Mouse (Mus musculus) brain, embryonic 14.5 days (tissue): ENCODE results near the gene Elovl6. TPM values are rescaled to one million over a fixed set of nuclear protein-coding genes. Genes with fewer than 3 reads are reported as not detected.

Experiments
- DNase-seq: peaks from one replicate; pipeline ENCODE4 v3.0.0-alpha.2; 2011; ENCODE audit warnings: low read depth
- CTCF ChIP-seq: fragments of 200-500 bp; IDR thresholded peaks from 2 replicates; pipeline ENCODE4 v1.5.1; 2012; ENCODE audit warnings: inconsistent platforms, mild to moderate bottlenecking, moderate library complexity, borderline replicate concordance; ENCODE audit not compliant: insufficient read depth, insufficient read length; ENCODE audit errors: extremely low read depth
- POLR2A ChIP-seq: fragments of 200-500 bp; IDR thresholded peaks from 2 replicates; pipeline ENCODE4 v1.6.1; 2012; ENCODE audit warnings: mild to moderate bottlenecking, inconsistent platforms, borderline replicate concordance; ENCODE audit not compliant: poor library complexity, insufficient read depth, insufficient read length, severe bottlenecking; ENCODE audit errors: extremely low read depth
- polyA plus RNA-seq: library from polyadenylated mRNA; depleted of rRNA; stranded (reverse); fragments of >200 nt; gene quantifications from 2 replicates; pipeline ENCODE4 v1.2.3, GENCODE M21; 2012

Elovl6 gene
- polyA plus RNA-seq, 1 experiment, result 32.2 TPM

- TF ChIP-seq POLR2A, result no peak
- no peak for TF ChIP-seq CTCF
- no peak for DNase-seq
Observed at GRCm38 (mm10) chr3:129651765-129652164, 119.6 kb downstream of the Elovl6 start.

- no peak for DNase-seq
- TF ChIP-seq POLR2A, result no peak
- no peak for TF ChIP-seq CTCF
Observed at GRCm38 (mm10) chr3:129652476-129652875, 120.3 kb downstream of the Elovl6 start.

- TF ChIP-seq CTCF, result no peak
- TF ChIP-seq POLR2A, result no peak
- no peak for DNase-seq
Observed at GRCm38 (mm10) chr3:129656540-129656939, 124.4 kb downstream of the Elovl6 start.

GRCm38 (mm10) chr3:129657222-129657621, 125.1 kb downstream of the Elovl6 start:
- no peak for TF ChIP-seq POLR2A
- TF ChIP-seq CTCF, result no peak
- DNase-seq, result no peak

- TF ChIP-seq CTCF, result no peak
- TF ChIP-seq POLR2A, result no peak
- DNase-seq, result no peak
Observed at GRCm38 (mm10) chr3:129657775-129658174, 125.6 kb downstream of the Elovl6 start.

GRCm38 (mm10) chr3:129658776-129659175, 126.6 kb downstream of the Elovl6 start:
- TF ChIP-seq POLR2A, result no peak
- no peak for TF ChIP-seq CTCF
- DNase-seq, result no peak

GRCm38 (mm10) chr3:129663906-129664305, 131.8 kb downstream of the Elovl6 start:
- TF ChIP-seq POLR2A, result no peak
- TF ChIP-seq CTCF, result no peak
- DNase-seq, result peak; percentile 62

GRCm38 (mm10) chr3:129675923-129676322, 143.8 kb downstream of the Elovl6 start:
- DNase-seq, result no peak
- TF ChIP-seq POLR2A, result no peak
- TF ChIP-seq CTCF, result no peak

GRCm38 (mm10) chr3:129680258-129680657, 148.1 kb downstream of the Elovl6 start:
- TF ChIP-seq POLR2A, result no peak
- peak; percentile 28; the same call in 1 of the 2 replicates for TF ChIP-seq CTCF
- DNase-seq, result peak; percentile 37

GRCm38 (mm10) chr3:129681841-129682240, 149.7 kb downstream of the Elovl6 start:
- no peak for DNase-seq
- TF ChIP-seq CTCF (no peak), POLR2A (no peak)

GRCm38 (mm10) chr3:129682389-129682788, 150.2 kb downstream of the Elovl6 start:
- no peak for TF ChIP-seq CTCF
- no peak for TF ChIP-seq POLR2A
- peak; percentile 52 for DNase-seq

GRCm38 (mm10) chr3:129683060-129683679, 151.0 kb downstream of the Elovl6 start:
- TF ChIP-seq POLR2A (no peak), CTCF (peak; percentile 11; the same call in 1 of the 2 replicates)
- no peak for DNase-seq
